Comparison of ENCODE assay signal across 22 mouse cellular contexts in the genomic region with DNA sequence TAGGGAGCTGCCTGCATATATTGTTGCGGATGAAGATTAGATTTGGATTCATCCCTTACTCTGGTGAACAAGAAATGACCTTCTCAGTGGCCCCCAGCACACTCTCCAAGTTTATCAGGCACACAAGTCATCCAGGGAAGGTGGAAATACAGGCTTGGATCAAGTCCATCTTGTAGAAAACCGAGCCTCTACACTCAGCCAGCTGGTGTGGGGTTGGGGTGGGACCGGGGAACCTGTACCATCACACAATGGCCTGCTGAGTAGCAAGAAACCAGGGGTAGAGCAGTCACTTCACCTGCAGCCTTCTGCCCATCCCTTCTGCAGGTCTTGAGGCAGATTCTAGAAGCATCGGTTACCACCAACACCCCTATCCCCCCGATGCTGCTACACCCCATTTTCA. TPM values are rescaled to one million over a fixed set of nuclear protein-coding genes. Genes with fewer than 3 reads are reported as not detected.
"Had no signal": no experiment of that assay in that cellular context is flagged by ENCODE, and none has a peak within 500 bp of the region (broad histone marks: within the 10 kb centered on the region; RNA-seq: fewer than 3 reads in every experiment).

No protein-coding gene starts in this region.

- H3K4me1 ChIP-seq: liver, embryonic 13.5 days; liver, embryonic 15.5 days; lung, embryonic 15.5 days; megakaryocyte, embryonic 14.5 days; midbrain, embryonic 12.5 days; midbrain, embryonic 15.5 days; neural tube, embryonic 12.5 days; stomach, embryonic 15.5 days had no signal

- H3K27ac ChIP-seq: liver, embryonic 13.5 days; liver, embryonic 15.5 days; lung, embryonic 15.5 days; macrophage; midbrain, embryonic 12.5 days; midbrain, embryonic 15.5 days; neural tube, embryonic 12.5 days; stomach, embryonic 15.5 days; stomach, postnatal 0 days had no signal

- H3K36me3 ChIP-seq: liver, embryonic 13.5 days; liver, embryonic 15.5 days; lung, embryonic 15.5 days; midbrain, embryonic 12.5 days; midbrain, embryonic 15.5 days; neural tube, embryonic 12.5 days; stomach, embryonic 15.5 days had no signal

- H3K4me3 ChIP-seq: liver, embryonic 13.5 days; liver, embryonic 15.5 days; lung, embryonic 15.5 days; midbrain, embryonic 12.5 days; midbrain, embryonic 15.5 days; neural tube, embryonic 12.5 days; stomach, embryonic 15.5 days had no signal

- H3K27me3 ChIP-seq: liver, embryonic 13.5 days; liver, embryonic 15.5 days; lung, embryonic 15.5 days; midbrain, embryonic 12.5 days; midbrain, embryonic 15.5 days; neural tube, embryonic 12.5 days; stomach, embryonic 15.5 days had no signal

- H3K9ac ChIP-seq: liver, embryonic 13.5 days; liver, embryonic 15.5 days; liver, postnatal 0 days; lung, embryonic 15.5 days; midbrain, embryonic 12.5 days; midbrain, embryonic 15.5 days; neural tube, embryonic 12.5 days; stomach, embryonic 15.5 days had no signal

- DNase-seq: liver, embryonic 13.5 days; liver, postnatal 0 days; lung, adult 2 months; lung, postnatal 14 days; lung, postnatal 36 days; right cerebral cortex, postnatal 14 days; thymus, adult 2 months; thymus, postnatal 25 days had no signal

- ATAC-seq: liver, postnatal 0 days; lung, postnatal 0 days had no signal

- H3K4me2 ChIP-seq: liver, embryonic 13.5 days; liver, embryonic 15.5 days; lung, embryonic 15.5 days; midbrain, embryonic 12.5 days; midbrain, embryonic 15.5 days; neural tube, embryonic 12.5 days; stomach, embryonic 15.5 days had no signal

RNA-seq across cellular contexts. Expression of a gene that starts 7.9 kb away (rescaled TPM):
- total RNA-seq: midbrain, postnatal 0 days had no signal

RNA-seq across cellular contexts. Expression of a gene that starts 22.9 kb away (rescaled TPM):
- total RNA-seq: midbrain, postnatal 0 days had no signal
- polyA plus RNA-seq: liver, embryonic 13.5 days; macrophage; midbrain, embryonic 12.5 days; midbrain, embryonic 15.5 days; midbrain, postnatal 0 days; neural tube, embryonic 12.5 days; neural tube, embryonic 14.5 days had no signal

RNA-seq across cellular contexts. Expression of a gene that starts 29.1 kb away (rescaled TPM):
- total RNA-seq: monocyte, adult 5-6 weeks; neutrophil, adult 5-6 weeks had no signal
- polyA plus RNA-seq: macrophage had no signal

RNA-seq across cellular contexts. Expression of a gene that starts 34.2 kb away (rescaled TPM):
- total RNA-seq: midbrain, postnatal 0 days had no signal
- polyA plus RNA-seq: liver, embryonic 13.5 days; liver, postnatal 0 days; midbrain, embryonic 15.5 days; midbrain, postnatal 0 days; neural tube, embryonic 12.5 days; stomach, postnatal 0 days had no signal
